Mouse (Mus musculus): ENCODE results near the gene Prmt1.

Prmt1 gene

DNA sequence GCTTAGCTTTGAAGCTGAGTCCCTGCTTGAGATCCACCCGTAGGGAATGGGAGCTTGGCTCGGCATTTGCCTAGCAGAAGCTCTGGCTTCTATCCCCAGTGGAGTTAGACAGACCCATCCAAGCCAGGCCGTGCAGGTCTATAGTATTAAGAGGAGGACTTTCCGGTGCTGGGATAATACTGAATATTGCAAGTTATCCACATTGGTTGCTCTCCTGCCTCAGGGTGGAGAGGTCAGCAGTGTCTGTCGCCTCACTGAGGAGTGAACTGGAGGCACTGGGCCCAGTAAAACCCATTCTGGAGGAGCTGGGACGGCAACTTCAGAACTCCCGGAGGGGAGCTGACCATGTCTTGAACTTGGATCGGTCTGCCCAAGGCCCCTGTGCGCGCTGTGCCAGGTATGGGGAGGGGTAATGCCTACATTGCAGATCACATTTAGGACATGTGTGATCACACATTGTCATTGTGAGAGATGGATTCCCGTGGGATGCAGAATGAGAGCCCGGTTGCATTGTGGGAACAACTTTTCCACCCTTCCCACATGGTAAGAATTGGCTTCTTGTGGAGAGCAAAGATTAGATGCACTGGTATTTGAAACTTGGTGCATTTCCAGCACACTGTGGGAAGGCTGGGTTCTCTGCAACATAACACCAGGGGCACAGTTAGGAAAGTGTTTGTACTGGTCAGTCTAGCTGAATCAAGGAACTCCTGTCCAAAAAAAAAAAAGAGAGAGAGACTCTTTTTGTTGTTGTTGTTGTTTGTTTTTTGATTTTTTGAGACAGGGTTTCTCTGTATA is 32.1 kb downstream of the Prmt1 start:
- no peak for DNase-seq (ENCODE audit: extremely low read depth, insufficient read length, low spot score)

DNA sequence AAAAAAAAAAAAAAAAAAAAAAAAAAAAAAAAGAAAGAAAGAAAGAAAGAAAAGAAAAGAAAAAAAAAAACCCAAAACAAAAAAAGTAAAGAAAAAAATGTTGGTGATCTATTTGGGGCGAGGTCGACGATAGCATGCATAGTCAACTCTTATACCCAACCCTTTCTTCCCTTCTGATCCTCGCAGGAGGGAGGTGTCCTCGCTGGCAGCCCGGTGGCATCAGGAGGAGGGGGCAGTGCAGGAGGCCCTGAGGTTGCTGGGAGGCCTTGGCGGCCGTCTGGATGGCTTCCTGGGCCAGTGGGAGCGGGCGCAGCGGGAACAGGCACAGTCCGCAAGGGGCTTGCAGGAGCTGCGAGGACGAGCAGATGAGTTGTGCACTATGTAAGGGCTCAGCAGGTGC is 32.8 kb downstream of the Prmt1 start:
- DNase-seq (ENCODE audit: extremely low read depth, insufficient read length, low spot score), result no peak

DNA sequence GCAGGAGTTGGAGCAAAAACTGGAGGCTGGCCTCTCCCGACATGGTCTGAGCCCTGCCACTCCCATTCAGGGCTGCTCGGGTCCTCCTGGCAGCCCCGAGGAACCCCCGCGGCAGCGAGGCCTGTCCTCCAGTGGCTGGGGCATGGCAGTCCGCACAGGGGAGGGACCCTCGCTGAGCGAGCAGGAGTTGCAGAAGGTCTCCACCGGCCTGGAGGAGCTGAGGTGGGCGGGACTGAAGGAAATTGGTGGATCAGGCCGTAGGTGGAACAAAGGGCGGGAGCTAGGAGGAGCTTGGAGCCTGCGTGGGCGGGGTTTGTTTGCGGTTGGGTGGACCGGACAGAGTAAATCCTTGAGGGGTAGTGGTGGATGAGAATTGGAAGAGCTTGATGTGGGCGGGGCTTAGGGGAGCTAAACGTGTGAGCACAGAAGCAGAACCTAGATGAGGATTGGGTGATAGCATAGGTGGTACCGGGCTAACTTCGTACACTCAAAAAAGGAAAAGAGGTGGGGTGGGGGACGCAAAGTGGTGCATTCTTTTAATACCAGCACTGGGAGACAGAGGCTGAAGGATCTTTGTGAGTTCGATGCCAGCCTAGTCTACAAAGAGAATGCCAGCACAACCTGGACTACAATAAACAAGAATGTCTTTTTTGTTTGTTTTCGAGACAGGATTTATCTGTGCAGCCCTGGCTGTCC is 33.6 kb downstream of the Prmt1 start:
- DNase-seq (ENCODE audit: extremely low read depth, insufficient read length, low spot score), result peak; percentile 95

DNA sequence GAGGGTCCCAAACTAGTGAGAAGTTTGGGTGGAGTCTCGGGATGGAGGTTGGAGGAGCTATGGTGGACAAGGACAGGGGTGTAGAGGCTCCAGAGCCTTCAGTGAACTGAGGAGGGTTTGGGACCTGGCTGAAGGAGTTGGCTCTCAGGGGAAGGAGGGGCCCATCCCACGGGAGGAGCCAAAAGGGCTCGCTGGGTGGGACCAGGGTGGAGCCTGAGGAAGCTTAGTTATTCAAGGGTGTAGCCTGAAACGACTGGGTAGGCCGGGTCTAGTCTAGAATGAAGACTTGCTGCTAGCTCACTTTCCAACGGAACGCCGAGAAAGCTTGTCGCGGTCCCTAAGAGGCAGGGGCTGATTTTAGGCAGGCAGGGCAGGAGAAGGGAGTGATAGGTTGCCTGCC is 34.4 kb downstream of the Prmt1 start:
- DNase-seq (ENCODE audit: extremely low read depth, insufficient read length, low spot score), result peak; percentile 79

DNA sequence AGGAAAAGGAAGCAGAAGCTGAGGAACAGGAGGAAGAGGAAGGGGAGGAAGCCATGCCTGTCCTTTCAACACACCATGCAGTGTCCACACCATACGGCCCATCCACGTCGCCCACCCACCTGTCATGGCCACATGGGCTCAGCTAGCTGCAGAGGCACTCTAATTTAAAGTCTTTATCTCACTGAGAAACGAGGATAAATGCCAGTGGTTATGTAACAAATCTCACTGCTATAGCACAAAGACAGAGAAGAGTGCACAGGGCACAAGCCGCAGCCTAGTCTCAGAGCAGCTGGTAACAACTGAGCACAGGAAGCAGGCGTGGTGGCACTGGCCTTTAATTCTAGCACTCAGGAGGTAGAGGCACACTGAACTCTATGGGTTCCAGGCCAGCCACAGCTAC is 36.4 kb downstream of the Prmt1 start:
- DNase-seq (ENCODE audit: extremely low read depth, insufficient read length, low spot score), result no peak

DNA sequence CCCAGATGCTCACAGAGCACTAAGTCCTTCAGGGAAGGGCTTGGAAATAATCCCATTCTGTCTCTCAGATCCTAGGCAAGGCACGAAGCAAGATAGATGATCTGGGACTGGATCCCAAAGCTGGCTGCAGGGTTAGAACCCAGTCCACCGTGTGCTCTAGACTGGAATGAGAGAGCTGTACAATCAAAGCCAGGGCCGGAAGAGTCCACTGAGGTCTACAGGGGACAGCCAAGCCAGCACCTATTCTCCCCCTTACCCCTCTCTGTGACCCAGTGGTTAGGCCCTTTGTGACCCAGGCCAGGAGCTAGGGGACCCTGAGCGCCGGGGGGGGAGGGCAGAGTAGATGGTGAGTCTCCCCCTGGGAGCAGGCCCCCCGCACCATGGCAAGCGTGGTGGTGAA is 43.5 kb downstream of the Prmt1 start, which contains the start of gene Tsks:
Tsks (plus strand) TSS at position 301 of the 400 bp plus-strand sequence.
- DNase-seq (ENCODE audit: extremely low read depth, insufficient read length, low spot score), result no peak

DNA sequence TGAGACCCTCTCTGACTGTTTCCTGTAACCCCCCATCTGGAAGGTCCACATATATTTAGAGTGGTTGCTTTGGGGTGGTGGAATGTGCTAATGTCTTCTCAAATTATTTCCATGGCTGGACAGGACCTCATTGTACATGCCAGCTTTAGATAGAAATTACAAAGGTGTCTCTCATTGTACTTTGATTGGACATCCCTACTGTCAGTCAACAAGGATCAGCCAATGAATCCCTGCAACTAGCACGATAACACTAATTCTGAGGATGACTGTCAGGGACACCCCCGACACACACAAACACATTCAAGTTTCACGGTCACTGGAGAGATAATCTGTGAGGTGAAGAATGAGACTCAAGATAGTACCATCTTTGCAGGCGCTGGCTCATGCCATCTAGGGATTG is 47.7 kb downstream of the Prmt1 start:
- DNase-seq (ENCODE audit: extremely low read depth, insufficient read length, low spot score), result no peak

DNA sequence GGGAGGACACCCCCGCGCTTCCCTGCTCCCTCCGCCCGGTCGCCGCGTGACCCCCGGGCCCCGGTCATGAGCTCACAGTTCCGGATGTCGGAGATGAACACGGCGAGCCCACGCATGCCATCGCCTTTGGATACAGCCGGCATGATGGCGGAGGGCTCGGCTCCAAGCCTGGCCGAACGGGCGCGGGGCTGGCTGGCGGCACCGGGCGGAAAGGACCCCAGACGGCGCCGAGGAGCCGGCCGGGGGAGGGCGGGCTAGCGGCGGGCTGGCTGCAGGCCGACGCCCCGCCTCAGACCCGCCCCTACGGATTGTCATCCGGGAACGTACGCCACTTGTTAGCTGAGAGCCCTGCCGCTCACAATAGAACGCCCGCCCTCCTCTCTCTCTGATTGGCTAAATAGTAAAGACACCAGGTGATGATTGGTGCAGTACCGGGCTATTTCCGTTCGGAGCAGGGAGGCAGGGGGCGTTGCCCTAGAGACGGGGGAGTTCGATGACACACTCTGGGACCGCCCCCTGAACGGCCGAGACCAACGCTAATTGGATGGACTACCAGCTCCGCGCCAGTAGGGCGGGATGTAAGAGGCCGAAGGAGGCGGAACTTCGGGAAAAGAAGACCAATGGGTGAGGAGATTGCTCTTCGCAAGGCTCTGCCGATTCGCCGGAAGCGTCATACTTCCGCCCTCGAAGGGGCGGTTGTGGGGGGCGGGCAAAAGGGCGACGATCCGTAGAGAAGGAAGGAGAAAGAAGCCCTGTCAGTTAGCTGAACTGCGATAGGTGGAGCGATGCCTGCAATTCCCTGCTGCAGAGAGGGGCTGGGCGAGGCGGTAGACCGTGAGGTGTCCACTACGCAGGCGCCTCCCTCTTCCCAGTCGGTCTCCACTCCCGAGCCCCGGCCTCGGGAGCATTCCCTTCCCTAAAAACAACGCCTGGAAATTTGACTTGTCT is 56.9 kb downstream of the Prmt1 start, which contains the start of gene Ap2a1:
Ap2a1 (minus strand) TSS at position 293 of the 948 bp plus-strand sequence.
- peak; percentile 99 for DNase-seq (ENCODE audit: extremely low read depth, insufficient read length, low spot score)

DNA sequence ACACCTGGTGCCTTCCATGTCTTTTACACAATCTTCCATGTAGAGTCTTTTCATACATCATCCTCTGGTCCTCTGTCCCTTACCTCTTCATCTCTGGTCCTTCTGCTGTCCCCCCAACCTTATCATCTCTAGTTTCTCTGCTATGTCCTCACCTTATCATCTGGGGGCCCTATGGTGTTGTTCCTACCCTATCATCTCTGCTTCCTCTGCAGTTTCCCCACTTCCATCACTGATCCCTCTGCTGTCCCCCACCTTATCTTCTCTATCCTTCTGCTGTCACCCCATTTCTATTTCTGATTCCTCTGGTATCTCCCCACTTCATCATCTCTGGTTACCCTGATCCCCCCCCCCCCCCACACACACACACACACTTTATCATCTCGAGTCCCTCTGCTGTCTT is 57.8 kb downstream of the Prmt1 start:
- no peak for DNase-seq (ENCODE audit: extremely low read depth, insufficient read length, low spot score)

All from 3134 (cell line).